Mouse (Mus musculus) limb, embryonic 12.5 days (tissue): ENCODE data around the gene Ahdc1. TPM values are rescaled to one million over a fixed set of nuclear protein-coding genes. Genes with fewer than 3 reads are reported as not detected.

ENCODE experiments used
- ATAC-seq: fragments of 200-750 bp; cut with Nextera tagmentation; 2 replicates; pipeline ENCODE4 v1.8.0; 2017; ENCODE audit warnings: low read depth, moderate TSS enrichment; ENCODE audit not compliant: insufficient number of reproducible peaks, insufficient read depth, low FRiP score, low TSS enrichment
- H3K27ac ChIP-seq: fragments of 300-500 bp; sonication (generic); 2 replicates; pipeline ENCODE4 v1.5.1; 2016; ENCODE audit warnings: mild to moderate bottlenecking, moderate library complexity
- H3K27me3 ChIP-seq: fragments of 300-500 bp; sonication (generic); 2 replicates; pipeline ENCODE4 v1.6.1; 2016; ENCODE audit warnings: mild to moderate bottlenecking, moderate library complexity
- H3K36me3 ChIP-seq: fragments of 300-500 bp; sonication (generic); 2 replicates; pipeline ENCODE4 v1.6.1; 2016; ENCODE audit warnings: mild to moderate bottlenecking, moderate library complexity
- H3K4me1 ChIP-seq: fragments of 300-500 bp; sonication (generic); replicated peaks from 2 replicates; pipeline ENCODE4 v1.6.1; 2016
- H3K4me2 ChIP-seq: fragments of 300-500 bp; sonication (generic); 2 replicates; pipeline ENCODE4 v1.6.1; 2016; ENCODE audit warnings: mild to moderate bottlenecking, moderate library complexity
- H3K4me3 ChIP-seq: fragments of 300-500 bp; sonication (generic); replicated peaks from 2 replicates; pipeline ENCODE4 v1.5.1; 2016; ENCODE audit warnings: mild to moderate bottlenecking
- H3K9ac ChIP-seq: fragments of 300-500 bp; sonication (generic); replicated peaks from 2 replicates; pipeline ENCODE4 v1.6.1; 2016; ENCODE audit warnings: mild to moderate bottlenecking, moderate library complexity
- H3K9me3 ChIP-seq: fragments of 300-500 bp; sonication (generic); 2 replicates; pipeline ENCODE4 v1.6.1; 2016; ENCODE audit warnings: mild to moderate bottlenecking, moderate library complexity
- WGBS: fragments of 180-500 bp; shearing (Covaris S2); methylation state at CpG from one replicate; pipeline ENCODE4 v1.1.7; 2016; 5-methylcytosine and 5-hydroxymethylcytosine counted together
- polyA plus RNA-seq: library from polyadenylated mRNA; unstranded; fragments of >200 nt; fragmentation: Nextera tagmentation; extraction: Ambion mirVana; gene quantifications from 2 replicates; pipeline ENCODE4 v1.2.1, GENCODE M21; 2016

Gene Ahdc1
- polyA plus RNA-seq, 1 experiment from 2014 or later: 14.5 TPM

- Histone ChIP-seq H3K4me3 (no peak overlapping the region), H3K9me3 (no peaks in the 10 kb centered on the region), H3K4me2 (no peak overlapping the region), H3K27ac (no peak overlapping the region), H3K4me1 (peaks cover 47% of the 10 kb centered on the region), H3K27me3 (no peaks in the 10 kb centered on the region), H3K9ac (no peak overlapping the region), H3K36me3 (peaks cover 98% of the 10 kb centered on the region)
- WGBS: 94% methylated on average over 5 of the region's 5 CpGs
- ATAC-seq: no peak
Observed at GRCm38 (mm10) chr4:133070821-133071372, 59.8 kb downstream of the Ahdc1 start.

DNA sequence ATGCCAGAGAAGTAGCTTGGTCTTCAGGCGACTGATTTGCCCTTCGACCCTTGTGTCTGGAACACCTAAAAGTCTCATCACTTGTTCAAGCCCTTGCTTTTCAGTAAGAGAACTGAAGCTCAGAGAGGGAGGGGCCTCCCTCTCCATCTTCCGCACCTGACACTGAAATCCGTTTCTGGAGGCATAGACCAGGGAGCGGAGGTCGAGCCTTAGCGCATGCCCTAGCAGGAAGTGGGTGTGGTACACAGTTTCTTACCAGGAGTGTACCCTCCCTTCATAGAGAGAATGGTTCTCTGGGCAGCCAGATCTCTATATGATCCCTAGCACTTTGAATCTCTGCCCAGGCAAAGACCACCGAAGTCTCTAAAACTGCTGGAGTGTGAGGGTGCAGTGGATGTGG is 62.1 kb downstream of the Ahdc1 start:
- Histone ChIP-seq H3K27ac (no peak overlapping the region; the same call in 1 of the 2 replicates), H3K4me3 (no peak overlapping the region), H3K36me3 (peaks cover 95% of the 10 kb centered on the region), H3K9ac (no peak overlapping the region), H3K4me2 (no peak overlapping the region), H3K4me1 (peaks cover 47% of the 10 kb centered on the region), H3K27me3 (no peaks in the 10 kb centered on the region), H3K9me3 (no peaks in the 10 kb centered on the region)
- WGBS: 62% methylated on average over 8 of the region's 8 CpGs
- ATAC-seq: no peak

DNA sequence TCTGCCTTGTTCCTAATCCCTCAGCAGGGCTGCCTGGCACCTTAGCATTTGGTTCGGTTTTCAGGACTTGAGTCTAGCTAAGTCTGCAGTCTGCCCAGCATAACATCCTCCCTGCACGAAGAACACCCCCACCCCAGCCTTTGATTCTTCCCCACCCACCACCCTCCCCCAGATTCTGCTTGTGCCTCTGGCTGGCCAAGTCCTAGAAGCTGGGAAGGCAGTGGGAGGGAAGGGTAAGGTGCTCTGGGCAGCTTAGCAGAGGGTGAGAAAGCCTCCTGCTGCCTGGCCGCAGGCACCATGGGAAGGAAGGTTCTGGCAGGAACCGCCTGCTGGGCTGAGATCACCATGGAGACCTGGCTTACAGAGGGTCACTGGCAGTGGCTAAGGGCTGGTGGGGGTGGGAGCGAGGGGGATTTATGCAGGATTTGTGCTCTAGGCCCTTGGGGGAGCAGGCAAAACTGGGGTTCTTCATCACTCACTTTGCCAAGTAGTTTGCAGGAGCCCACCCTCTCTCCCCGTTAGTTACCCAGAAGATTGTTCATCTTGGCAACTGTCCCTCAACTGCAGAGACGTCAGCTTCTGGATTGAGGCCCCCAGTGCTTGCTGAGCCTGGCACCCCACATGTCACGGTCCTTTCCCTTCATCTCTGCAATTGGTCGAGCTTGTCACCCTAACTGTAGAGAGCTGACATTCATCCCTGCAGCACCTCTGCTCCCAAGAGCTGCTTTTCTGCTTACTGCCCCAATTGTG is 63.2 kb downstream of the Ahdc1 start:
- no peak for ATAC-seq
- Histone ChIP-seq H3K4me1 (peaks cover 48% of the 10 kb centered on the region), H3K9ac (peak overlapping the region; percentile 32; the same call in 1 of the 2 replicates), H3K27me3 (no peaks in the 10 kb centered on the region), H3K27ac (peak overlapping the region; percentile 64), H3K4me2 (no peak overlapping the region), H3K36me3 (peaks cover 95% of the 10 kb centered on the region), H3K4me3 (no peak overlapping the region), H3K9me3 (no peaks in the 10 kb centered on the region)
- WGBS: 37% methylated on average over 9 of the region's 9 CpGs

DNA sequence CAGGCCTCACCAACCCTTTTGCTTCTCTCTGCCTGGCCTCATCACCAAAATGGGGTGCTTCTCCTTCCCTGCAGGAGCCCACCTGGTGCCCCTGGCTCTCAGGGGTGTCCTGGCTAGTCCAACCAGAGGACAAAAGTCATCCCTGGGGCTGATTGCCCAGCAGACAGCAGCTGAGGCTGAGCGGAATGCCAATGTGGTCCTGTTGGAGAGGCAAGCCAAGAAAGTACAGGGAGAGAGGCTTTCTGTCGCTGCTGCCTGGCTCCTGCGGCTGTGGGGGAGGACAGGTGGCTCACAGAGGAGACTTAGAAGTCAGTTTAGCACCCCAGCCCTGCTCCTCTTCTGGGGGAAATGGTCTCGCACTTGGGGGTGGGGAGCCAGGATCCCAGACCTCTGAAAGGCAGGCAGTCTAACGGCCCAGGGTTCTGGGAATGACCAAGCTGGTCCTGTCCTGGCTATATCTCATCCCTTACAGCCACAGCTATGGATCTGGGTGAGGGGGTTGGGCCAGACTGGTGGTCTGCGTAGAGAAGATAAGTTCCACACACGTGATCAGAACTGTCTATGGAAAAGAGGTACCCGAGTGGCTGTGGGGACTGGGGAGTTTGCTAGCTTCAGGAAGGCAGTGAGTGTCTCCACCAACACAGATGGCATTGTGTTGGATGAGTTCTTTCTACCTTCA is 64.0 kb downstream of the Ahdc1 start:
- Histone ChIP-seq H3K9ac (0 out of 2 replicates have a peak overlapping the region, but pooled peaks have one; percentile 18), H3K27ac (peak overlapping the region; percentile 50; the same call in 1 of the 2 replicates), H3K4me3 (no peak overlapping the region), H3K9me3 (no peaks in the 10 kb centered on the region), H3K27me3 (no peaks in the 10 kb centered on the region), H3K4me1 (peaks cover 50% of the 10 kb centered on the region), H3K36me3 (peaks cover 95% of the 10 kb centered on the region), H3K4me2 (no peak overlapping the region)
- 62% methylated on average over 8 of the region's 8 CpGs for WGBS
- no peak for ATAC-seq

DNA sequence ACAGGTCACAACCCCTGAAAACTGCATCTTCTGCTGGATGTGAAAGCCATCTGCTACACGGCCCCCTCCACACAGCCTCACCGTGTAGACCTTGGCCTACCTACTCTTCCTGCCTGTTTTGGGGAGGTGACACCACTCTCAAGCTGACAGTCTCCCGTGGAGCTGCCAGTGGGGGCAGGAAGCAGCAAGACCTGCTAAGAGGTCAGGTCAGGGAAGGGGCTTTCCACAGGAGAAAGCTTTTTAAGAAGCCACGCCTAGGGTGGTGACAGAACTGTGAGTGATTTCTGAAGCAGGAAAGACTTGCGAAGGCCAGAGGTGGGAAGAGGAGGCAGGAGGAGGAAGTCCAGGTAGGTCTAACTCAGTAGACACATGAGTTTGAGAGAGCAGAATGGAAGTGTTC is 67.9 kb downstream of the Ahdc1 start:
- Histone ChIP-seq H3K27me3 (no peaks in the 10 kb centered on the region), H3K4me2 (no peak overlapping the region), H3K9me3 (no peaks in the 10 kb centered on the region), H3K27ac (peak overlapping the region; percentile 18; the same call in 1 of the 2 replicates), H3K9ac (no peak overlapping the region), H3K4me3 (no peak overlapping the region), H3K36me3 (peaks cover 68% of the 10 kb centered on the region), H3K4me1 (peaks cover 23% of the 10 kb centered on the region)
- WGBS: 55% methylated on average over 5 of the region's 5 CpGs
- ATAC-seq: no peak

DNA sequence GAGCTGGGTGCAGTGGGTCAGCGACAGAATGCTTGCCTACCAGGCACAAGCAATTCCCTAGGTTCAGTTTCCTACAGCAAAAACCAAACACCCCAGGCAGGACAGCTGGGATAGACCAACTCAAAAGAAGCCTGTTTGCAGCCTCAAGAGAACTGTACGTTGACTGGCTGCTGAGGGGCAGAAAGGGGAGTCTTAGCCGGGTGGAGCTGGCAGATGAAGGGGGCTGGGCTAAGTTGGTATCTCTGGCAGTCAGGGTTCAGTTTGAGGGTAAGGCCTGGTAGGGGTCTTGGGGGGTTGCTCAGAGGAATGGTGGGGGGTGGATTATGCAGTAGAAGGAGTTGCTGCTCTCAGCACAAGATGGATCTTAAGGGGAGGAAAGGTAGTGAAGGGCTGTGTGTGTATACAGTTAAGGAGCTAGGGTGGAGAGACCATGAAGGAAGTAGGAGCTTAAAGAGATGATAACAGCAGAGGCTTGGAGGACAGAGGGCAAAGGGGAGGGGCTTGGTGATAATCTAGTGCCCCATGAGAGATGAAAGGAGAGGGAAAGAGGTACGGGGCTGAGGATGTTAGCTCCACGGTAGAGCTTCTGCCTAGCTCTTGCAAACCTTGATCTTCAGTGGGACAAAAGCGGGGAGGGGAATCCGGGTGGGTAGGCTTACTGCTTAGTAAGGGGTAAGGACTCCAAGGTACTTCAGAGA is 68.5 kb downstream of the Ahdc1 start:
- Histone ChIP-seq H3K36me3 (peaks cover 63% of the 10 kb centered on the region), H3K27me3 (no peaks in the 10 kb centered on the region)
- 39% methylated on average over 7 of the region's 7 CpGs for WGBS

GRCm38 (mm10) chr4:133080862-133081261 is 69.8 kb downstream of the Ahdc1 start:
- 98% methylated on average over 3 of the region's 3 CpGs for WGBS
- Histone ChIP-seq H3K9ac (no peak overlapping the region), H3K36me3 (peaks cover 50% of the 10 kb centered on the region), H3K4me3 (no peak overlapping the region), H3K4me1 (peaks cover 28% of the 10 kb centered on the region), H3K4me2 (no peak overlapping the region), H3K27ac (0 out of 2 replicates have a peak overlapping the region, but pooled peaks have one; percentile 12), H3K9me3 (no peaks in the 10 kb centered on the region), H3K27me3 (no peaks in the 10 kb centered on the region)
- no peak for ATAC-seq

More for the DNA sequence above, 68.5 kb downstream of the Ahdc1 start:
- Histone ChIP-seq H3K4me1 (peaks cover 23% of the 10 kb centered on the region), H3K4me3 (no peak overlapping the region), H3K9ac (no peak overlapping the region), H3K27ac (peak overlapping the region; percentile 18), H3K9me3 (no peaks in the 10 kb centered on the region), H3K4me2 (no peak overlapping the region)
- ATAC-seq: no peak

DNA sequence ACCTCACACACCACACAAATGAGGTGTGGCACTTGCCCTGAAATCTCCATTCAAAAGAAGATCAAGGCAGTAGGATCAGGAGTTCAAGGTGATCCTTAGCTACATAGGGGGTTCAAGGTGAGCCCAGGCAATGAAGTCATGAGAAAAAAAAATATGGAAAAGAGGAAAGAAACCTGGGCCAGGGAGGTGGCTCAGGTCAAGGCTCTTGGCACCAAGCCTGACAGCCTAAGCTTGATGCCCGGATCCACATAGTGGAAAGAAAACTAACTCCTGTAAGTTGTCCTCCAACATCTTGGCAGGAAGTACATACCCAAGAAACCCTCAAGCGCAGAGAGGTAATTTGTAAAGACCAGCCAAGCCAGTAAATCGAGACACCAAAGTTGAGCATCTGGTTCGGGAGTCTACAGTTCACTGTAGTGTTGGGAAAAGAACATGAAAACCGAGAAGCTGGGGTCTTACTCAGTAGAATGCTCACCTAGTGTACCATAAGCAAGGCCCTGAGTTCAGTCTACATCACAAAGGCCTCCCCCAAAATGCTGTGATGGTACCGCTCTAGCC is 71.2 kb downstream of the Ahdc1 start:
- Histone ChIP-seq H3K4me3 (no peak overlapping the region), H3K27ac (no peak overlapping the region)

GRCm38 (mm10) chr4:133083991-133084861 is 73.2 kb downstream of the Ahdc1 start:
- Histone ChIP-seq H3K9me3 (no peaks in the 10 kb centered on the region), H3K27ac (peak overlapping the region; percentile 78), H3K36me3 (peaks cover 20% of the 10 kb centered on the region), H3K4me3 (no peak overlapping the region), H3K9ac (no peak overlapping the region), H3K4me1 (peaks cover 51% of the 10 kb centered on the region), H3K27me3 (no peaks in the 10 kb centered on the region), H3K4me2 (peak overlapping the region; percentile 96)
- no peak for ATAC-seq
- WGBS: 13% methylated on average over 3 of the region's 3 CpGs

More for the DNA sequence above, 71.2 kb downstream of the Ahdc1 start:
- peaks cover 42% of the 10 kb centered on the region for H3K4me1 ChIP-seq
- no peaks in the 10 kb centered on the region for H3K9me3 ChIP-seq
- WGBS: 87% methylated on average over 6 of the region's 6 CpGs
- H3K4me2 ChIP-seq: no peak overlapping the region
- ATAC-seq: no peak
- H3K9ac ChIP-seq: no peak overlapping the region
- no peaks in the 10 kb centered on the region for H3K27me3 ChIP-seq
- peaks cover 37% of the 10 kb centered on the region for H3K36me3 ChIP-seq
